Comparison of ENCODE assay signal across 29 mouse cellular contexts in the genomic region with DNA sequence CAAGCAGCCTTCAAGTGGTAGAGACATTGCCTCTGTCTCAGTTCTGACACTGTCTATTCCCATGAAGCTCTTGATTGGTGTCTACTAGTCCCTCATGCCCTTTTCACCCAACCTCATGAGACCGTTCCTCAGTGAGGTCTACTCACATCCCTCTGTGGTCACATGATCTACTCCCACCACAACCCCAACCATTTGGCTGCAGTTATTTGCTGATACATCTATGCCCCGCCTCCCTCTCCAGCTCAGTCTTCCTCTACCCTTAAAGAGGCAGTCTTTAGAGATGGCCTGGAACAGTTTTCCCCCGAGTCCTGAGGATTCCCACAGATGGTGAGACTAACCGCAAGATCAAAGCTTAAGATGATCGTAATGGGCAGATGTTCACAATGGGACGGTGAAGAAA. TPM values are rescaled to one million over a fixed set of nuclear protein-coding genes. Genes with fewer than 3 reads are reported as not detected.
DNase-seq lines count a peak whose midpoint lies in the region; ATAC-seq and TF ChIP-seq lines count a peak whose summit lies in the region.
"Had no signal": no experiment of that assay in that cellular context is flagged by ENCODE, and none has a peak within 500 bp of the region (broad histone marks: within the 10 kb centered on the region; RNA-seq: fewer than 3 reads in every experiment).

No protein-coding gene starts in this region.

- no peak overlapping the region for H3ac ChIP-seq in C2C12 (ENCODE audit: control insufficient read depth, insufficient read length, low read depth)

- H3K4me1 ChIP-seq in forebrain, embryonic 14.5 days (ENCODE audit: control insufficient read depth, insufficient read depth, low read length): peaks cover 34% of the 10 kb centered on the region
- peaks cover 34% of the 10 kb centered on the region for H3K4me1 ChIP-seq in forebrain, embryonic 12.5 days
- peaks cover 4% of the 10 kb centered on the region; the same call in 1 of the 2 replicates for H3K4me1 ChIP-seq in hindbrain, postnatal 0 days (ENCODE audit: insufficient read depth, low read length)
- H3K4me1 ChIP-seq in hindbrain, embryonic 10.5 days (replicated peaks): peaks cover 32% of the 10 kb centered on the region
- H3K4me1 ChIP-seq: embryonic facial prominence, embryonic 12.5 days had no signal

- no peak overlapping the region for H3K4me3 ChIP-seq in forebrain, embryonic 14.5 days (ENCODE audit: low read depth, low read length)
- H3K4me3 ChIP-seq in forebrain, embryonic 12.5 days (replicated peaks): no peak overlapping the region
- no peak overlapping the region for H3K4me3 ChIP-seq in hindbrain, postnatal 0 days (ENCODE audit: low read length)
- no peak overlapping the region for H3K4me3 ChIP-seq in hindbrain, embryonic 10.5 days
- H3K4me3 ChIP-seq in C2C12 (ENCODE audit: insufficient read depth, poor library complexity, severe bottlenecking): no peak overlapping the region
- H3K4me3 ChIP-seq: embryonic facial prominence, embryonic 12.5 days; gastrocnemius, adult 2 months; heart, embryonic 15.5 days; intestine, embryonic 15.5 days had no signal

- H3K9ac ChIP-seq in forebrain, embryonic 14.5 days (ENCODE audit: low read length): no peak overlapping the region
- H3K9ac ChIP-seq in forebrain, embryonic 12.5 days: no peak overlapping the region
- H3K9ac ChIP-seq in hindbrain, postnatal 0 days (replicated peaks; ENCODE audit: low read length): no peak overlapping the region
- H3K9ac ChIP-seq: embryonic facial prominence, embryonic 12.5 days; heart, embryonic 15.5 days; intestine, embryonic 15.5 days; liver, postnatal 0 days had no signal

- WGBS in forebrain, embryonic 14.5 days: 60% methylated on average over 6 of the region's 6 CpGs
- 88% methylated on average over 6 of the region's 6 CpGs for WGBS in forebrain, embryonic 12.5 days
- 59% methylated on average over 6 of the region's 6 CpGs for WGBS in hindbrain, postnatal 0 days
- WGBS in hindbrain, embryonic 10.5 days: 88% methylated on average over 6 of the region's 6 CpGs

- H3K9me3 ChIP-seq in forebrain, embryonic 14.5 days (replicated peaks; ENCODE audit: control insufficient read depth, low read length): no peaks in the 10 kb centered on the region
- no peaks in the 10 kb centered on the region for H3K9me3 ChIP-seq in forebrain, embryonic 12.5 days
- H3K9me3 ChIP-seq in hindbrain, postnatal 0 days (ENCODE audit: low read length): no peaks in the 10 kb centered on the region
- H3K9me3 ChIP-seq in hindbrain, embryonic 10.5 days: no peaks in the 10 kb centered on the region
- H3K9me3 ChIP-seq: embryonic facial prominence, embryonic 12.5 days; heart, embryonic 15.5 days; intestine, embryonic 15.5 days had no signal

- no peaks in the 10 kb centered on the region for H3K79me2 ChIP-seq in C2C12 (ENCODE audit: control insufficient read depth, insufficient read depth)

- DNase-seq in forebrain, embryonic 14.5 days (ENCODE audit: low spot score): no peak
- no peak for DNase-seq in hindbrain, postnatal 0 days (ENCODE audit: low spot score)
- no peak for DNase-seq in hindbrain, embryonic 10.5 days (ENCODE audit: low spot score)
- no peak for DNase-seq in right cerebral cortex, adult 18-20 months
- DNase-seq in frontal cortex, postnatal 14 days (ENCODE audit: low spot score in 2 of 2): no peak
- DNase-seq: B cell, adult 2 months; heart, postnatal 36 days; kidney, adult 9 months; kidney, postnatal 25 days; liver, postnatal 0 days; lung, postnatal 14 days had no signal

- H3K27me3 ChIP-seq in forebrain, embryonic 14.5 days (replicated peaks; ENCODE audit: control insufficient read depth, insufficient read depth, low read length): no peaks in the 10 kb centered on the region
- no peaks in the 10 kb centered on the region for H3K27me3 ChIP-seq in forebrain, embryonic 12.5 days
- H3K27me3 ChIP-seq in hindbrain, postnatal 0 days (ENCODE audit: insufficient read depth, low read length): 0 out of 2 replicates have a peak, but pooled peaks cover 4% of the 10 kb centered on the region
- H3K27me3 ChIP-seq in hindbrain, embryonic 10.5 days (ENCODE audit: insufficient read depth, poor library complexity, severe bottlenecking): no peaks in the 10 kb centered on the region; the same call in 1 of the 2 replicates
- H3K27me3 ChIP-seq in C2C12 (ENCODE audit: control insufficient read depth, insufficient read depth, insufficient read length): peaks cover 4% of the 10 kb centered on the region
- H3K27me3 ChIP-seq: embryonic facial prominence, embryonic 12.5 days; intestine, embryonic 15.5 days had no signal

- H3K27ac ChIP-seq in forebrain, embryonic 14.5 days (ENCODE audit: low read depth, low read length): peak overlapping the region; percentile 85; the same call in 1 of the 2 replicates
- H3K27ac ChIP-seq in forebrain, embryonic 12.5 days: no peak overlapping the region
- peak overlapping the region; percentile 76; the same call in 1 of the 2 replicates for H3K27ac ChIP-seq in hindbrain, postnatal 0 days
- H3K27ac ChIP-seq in hindbrain, embryonic 10.5 days: no peak overlapping the region
- H3K27ac ChIP-seq: embryonic facial prominence, embryonic 12.5 days; heart, embryonic 15.5 days; intestine, embryonic 15.5 days had no signal

- no peak overlapping the region for H3K4me2 ChIP-seq in forebrain, embryonic 14.5 days (ENCODE audit: low read length)
- H3K4me2 ChIP-seq in forebrain, embryonic 12.5 days: no peak overlapping the region
- H3K4me2 ChIP-seq in hindbrain, postnatal 0 days (ENCODE audit: low read depth, low read length): no peak overlapping the region
- H3K4me2 ChIP-seq: embryonic facial prominence, embryonic 12.5 days; heart, embryonic 15.5 days; intestine, embryonic 15.5 days; liver, embryonic 11.5 days had no signal

- no peak for TF ChIP-seq CTCF in hindbrain, postnatal 0 days (IDR thresholded peaks at IDR 0.05; ENCODE audit: low read depth)
- TF ChIP-seq CTCF in C2C12 (IDR thresholded peaks at IDR 0.05; ENCODE audit: control insufficient read depth, insufficient read depth, insufficient read length): no peak

- ATAC-seq in forebrain, embryonic 14.5 days: peak; percentile 10; the same call in 1 of the 2 replicates
- ATAC-seq in forebrain, embryonic 12.5 days (ENCODE audit: low FRiP score): no peak
- ATAC-seq in hindbrain, postnatal 0 days: peak; percentile 1; the same call in 1 of the 2 replicates
- peak; percentile 60 for ATAC-seq in granulocyte monocyte progenitor cell, adult 5-6 weeks (replicated peaks; ENCODE audit: poor library complexity, severe bottlenecking)
- ATAC-seq: intestine, embryonic 15.5 days; liver, postnatal 0 days had no signal

- no peaks in the 10 kb centered on the region for H3K36me3 ChIP-seq in forebrain, embryonic 14.5 days (ENCODE audit: control insufficient read depth, insufficient read depth, low read length)
- H3K36me3 ChIP-seq in forebrain, embryonic 12.5 days (replicated peaks): no peaks in the 10 kb centered on the region
- no peaks in the 10 kb centered on the region for H3K36me3 ChIP-seq in hindbrain, postnatal 0 days (ENCODE audit: insufficient read depth, low read length)
- H3K36me3 ChIP-seq in hindbrain, embryonic 10.5 days: no peaks in the 10 kb centered on the region
- H3K36me3 ChIP-seq in C2C12 (ENCODE audit: control insufficient read depth, insufficient read depth): no peaks in the 10 kb centered on the region
- H3K36me3 ChIP-seq: embryonic facial prominence, embryonic 12.5 days; heart, embryonic 15.5 days; intestine, embryonic 15.5 days had no signal

- H3K79me3 ChIP-seq in C2C12 (ENCODE audit: low read depth): no peaks in the 10 kb centered on the region

TF ChIP-seq in C2C12, 6 proteins besides CTCF, POLR2A, EP300 and RAD21:
- TF ChIP-seq MYOD1 (IDR thresholded peaks at IDR 0.05; ENCODE audit: control insufficient read depth, insufficient read length, low read depth) (no peak), CEBPB (IDR thresholded peaks at IDR 0.05; ENCODE audit: low read depth) (no peak), USF1 (IDR thresholded peaks at IDR 0.05; ENCODE audit: low read depth) (peak; percentile 81)

RNA-seq across cellular contexts. Expression of gene Edn2, which starts 27.2 kb away (rescaled TPM):
- polyA plus RNA-seq in forebrain, embryonic 14.5 days (2014; fragmentation: Nextera tagmentation; extraction: Ambion mirVana): 0.20 and 0.30 TPM in 2 replicates
- 0.22 TPM in 1 of 2 replicates, not detected in the other for polyA plus RNA-seq in forebrain, embryonic 12.5 days (2016; fragmentation: Nextera tagmentation; extraction: Ambion mirVana)
- total RNA-seq in hindbrain, postnatal 0 days (2014; rRNA removed): 0.94 TPM in 1 of 2 replicates, not detected in the other
- 0.25 and 0.32 TPM in 2 replicates for polyA plus RNA-seq in hindbrain, postnatal 0 days (2015; fragmentation: Nextera tagmentation; extraction: Ambion mirVana)
- polyA plus RNA-seq in hindbrain, embryonic 10.5 days (2016; fragmentation: Nextera tagmentation; extraction: Ambion mirVana): 0.10 TPM in 1 of 2 replicates, not detected in the other
- not detected for polyA plus RNA-seq in C2C12 (2012; fragmentation: generic; extraction: Trizol)
- not detected in 2 replicates for total RNA-seq in granulocyte monocyte progenitor cell, adult 5-6 weeks (2014; fragmentation: Nextera tagmentation)
- not detected in 2 replicates for total RNA-seq in granulocyte monocyte progenitor cell, adult 5-6 weeks (2017)
- total RNA-seq: adrenal gland, postnatal 10 days; gastrocnemius, adult 2 months; gastrocnemius, postnatal 4 days; heart, postnatal 36 days; layer of hippocampus, adult 8-10 months; layer of hippocampus, postnatal 36 days; left cerebral cortex, postnatal 10 days; megakaryocyte, adult 5-6 weeks; MEL had no signal
- polyA plus RNA-seq: limb, embryonic 11.5 days; spleen, adult 2 months; testis, adult 2 months had no signal

Comparison
In these comparisons a context has a peak if more than half of its experiments do, and no peak if none do; other contexts are left out.
1. H3K27ac ChIP-seq: peak in forebrain, embryonic 14.5 days (single experiment) and hindbrain, postnatal 0 days (single experiment); none in forebrain, embryonic 12.5 days (single experiment) and hindbrain, embryonic 10.5 days (single experiment).